Mouse (Mus musculus): ENCODE results near the gene Tmem132c. TPM values are rescaled to one million over a fixed set of nuclear protein-coding genes. Genes with fewer than 3 reads are reported as not detected.
A peak's percentile ranks its signal among the peaks of the same experiment; 100 is the strongest.

Tmem132c gene
- polyA plus RNA-seq, 2 experiments, result 0.08 TPM; not detected in 1

DNA sequence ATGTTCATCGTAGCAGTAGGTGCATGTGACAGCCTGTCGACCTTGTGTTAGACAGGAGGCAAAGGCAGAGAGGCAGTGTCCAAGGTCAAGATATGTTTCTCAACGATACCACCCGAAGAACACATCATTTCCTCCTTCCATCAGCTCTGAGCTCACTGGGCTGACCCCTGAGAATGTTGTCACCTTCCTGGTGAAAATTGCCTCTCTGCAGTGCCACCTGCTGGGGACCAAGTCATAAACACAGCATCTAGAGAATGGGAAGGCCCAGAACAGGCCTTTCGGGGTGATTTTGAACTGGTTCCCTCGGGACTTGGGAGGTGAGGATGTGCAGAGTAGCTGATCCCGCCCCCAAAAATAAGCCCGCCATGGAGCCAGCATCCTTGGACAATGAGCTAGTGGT is 342.1 kb downstream of the Tmem132c start:
- TF ChIP-seq EP300 (IDR thresholded peaks at IDR 0.05; ENCODE audit: low read depth), result no peak
- TF ChIP-seq CTCF (IDR thresholded peaks at IDR 0.05; ENCODE audit: low read depth), result peak; percentile 36; the same call in 1 of the 2 replicates
- 62% methylated on average over 8 of the region's 8 CpGs for WGBS (ENCODE audit: insufficient replicate concordance)
- H3K9ac ChIP-seq (replicated peaks), result no peak overlapping the region
- ATAC-seq (ENCODE audit: insufficient read depth), result no peak
- H3K27ac ChIP-seq, result no peak overlapping the region
- no peaks in the 10 kb centered on the region for H3K9me3 ChIP-seq (ENCODE audit: control insufficient read depth, low read length)
- no peak overlapping the region for H3K4me2 ChIP-seq (ENCODE audit: low read depth)
- H3K4me3 ChIP-seq (ENCODE audit: insufficient read depth in 1 of 2, low read depth in 2 of 2, low read length in 2 of 2), result no peak overlapping the region
- DNase-seq (ENCODE audit: low read depth in 3 of 3, low spot score in 3 of 3), result no peak
- H3K27me3 ChIP-seq (ENCODE audit: control insufficient read depth, insufficient read depth, low read length), result no peaks in the 10 kb centered on the region
- H3K36me3 ChIP-seq (replicated peaks; ENCODE audit: control insufficient read depth, insufficient read depth, low read depth), result no peaks in the 10 kb centered on the region
- no peaks in the 10 kb centered on the region for H3K4me1 ChIP-seq (replicated peaks; ENCODE audit: control insufficient read depth in 2 of 2, insufficient read depth in 2 of 2, low read length in 1 of 2)

- H3K27ac ChIP-seq, result no peak overlapping the region
- TF ChIP-seq CTCF (IDR thresholded peaks at IDR 0.05; ENCODE audit: low read depth) (no peak), EP300 (IDR thresholded peaks at IDR 0.05; ENCODE audit: low read depth) (no peak)
- no peaks in the 10 kb centered on the region for H3K4me1 ChIP-seq (replicated peaks; ENCODE audit: control insufficient read depth in 2 of 2, insufficient read depth in 2 of 2, low read length in 1 of 2)
- H3K4me3 ChIP-seq (ENCODE audit: insufficient read depth in 1 of 2, low read depth in 2 of 2, low read length in 2 of 2), result no peak overlapping the region
- H3K9ac ChIP-seq (replicated peaks), result no peak overlapping the region
- no peak overlapping the region for H3K4me2 ChIP-seq (ENCODE audit: low read depth)
- 47% methylated on average over 6 of the region's 6 CpGs for WGBS (ENCODE audit: insufficient replicate concordance)
- no peak for DNase-seq (ENCODE audit: low read depth in 3 of 3, low spot score in 3 of 3)
- ATAC-seq (ENCODE audit: insufficient read depth), result no peak
- no peaks in the 10 kb centered on the region for H3K9me3 ChIP-seq (ENCODE audit: control insufficient read depth, low read length)
- no peaks in the 10 kb centered on the region for H3K27me3 ChIP-seq (ENCODE audit: control insufficient read depth, insufficient read depth, low read length)
- no peaks in the 10 kb centered on the region; the same call in 1 of the 2 replicates for H3K36me3 ChIP-seq (replicated peaks; ENCODE audit: control insufficient read depth, insufficient read depth, low read depth)
Measured at GRCm38 (mm10) chr5:127587854-127588253, 346.2 kb downstream of the Tmem132c start.

DNA sequence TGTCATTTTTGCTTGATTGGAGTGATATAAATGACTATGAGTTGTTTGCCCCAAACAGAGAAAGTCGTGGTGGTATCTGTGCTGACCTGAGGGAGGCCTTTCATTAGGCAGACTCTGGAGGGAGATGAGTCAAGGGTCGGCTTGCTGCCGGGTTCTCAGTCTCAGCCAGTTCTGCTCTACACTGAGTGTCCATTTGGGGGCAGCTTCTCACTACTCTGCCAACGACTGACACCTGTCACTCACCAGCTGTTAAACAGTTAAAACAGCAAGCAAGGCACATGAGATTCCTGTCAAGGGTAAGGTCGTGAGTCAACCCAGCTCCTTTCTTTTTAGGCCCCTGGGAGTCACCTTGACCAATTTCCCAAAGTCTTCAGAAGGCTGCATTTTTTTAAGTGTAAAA is 350.8 kb downstream of the Tmem132c start:
- H3K9ac ChIP-seq (replicated peaks), result no peak overlapping the region
- TF ChIP-seq EP300 (IDR thresholded peaks at IDR 0.05; ENCODE audit: low read depth) (no peak), CTCF (IDR thresholded peaks at IDR 0.05; ENCODE audit: low read depth) (no peak)
- H3K27me3 ChIP-seq (ENCODE audit: control insufficient read depth, insufficient read depth, low read length), result no peaks in the 10 kb centered on the region
- DNase-seq (ENCODE audit: low read depth in 3 of 3, low spot score in 3 of 3) (no peak), ATAC-seq (ENCODE audit: insufficient read depth) (no peak)
- no peak overlapping the region for H3K4me2 ChIP-seq (ENCODE audit: low read depth)
- H3K36me3 ChIP-seq (replicated peaks; ENCODE audit: control insufficient read depth, insufficient read depth, low read depth), result peaks cover 13% of the 10 kb centered on the region
- WGBS (ENCODE audit: insufficient replicate concordance), result 60% methylated on average over 5 of the region's 5 CpGs
- H3K4me1 ChIP-seq (replicated peaks; ENCODE audit: control insufficient read depth in 2 of 2, insufficient read depth in 2 of 2, low read length in 1 of 2), result no peaks in the 10 kb centered on the region
- H3K9me3 ChIP-seq (ENCODE audit: control insufficient read depth, low read length), result no peaks in the 10 kb centered on the region
- no peak overlapping the region for H3K4me3 ChIP-seq (ENCODE audit: insufficient read depth in 1 of 2, low read depth in 2 of 2, low read length in 2 of 2)
- no peak overlapping the region for H3K27ac ChIP-seq

DNA sequence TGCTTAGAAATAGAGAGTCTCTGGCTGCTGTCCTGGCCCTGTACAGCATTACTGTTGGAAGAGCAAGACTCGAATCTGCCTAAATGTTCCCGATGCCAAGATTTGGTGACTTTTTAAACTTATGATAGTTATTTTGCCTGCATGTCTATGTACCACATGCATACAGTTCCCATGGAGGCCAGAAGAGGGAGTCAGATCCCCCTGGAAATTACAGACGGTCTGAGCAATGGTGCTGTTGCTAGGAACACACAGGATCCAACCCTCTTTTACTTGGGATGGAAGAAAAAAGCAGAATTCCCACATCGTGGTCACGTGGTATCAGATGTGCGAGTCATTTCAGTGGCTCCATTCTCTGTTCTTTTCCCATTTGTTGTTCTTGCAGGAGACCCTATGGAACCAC is 351.2 kb downstream of the Tmem132c start:
- WGBS (ENCODE audit: insufficient replicate concordance), result 68% methylated on average over 6 of the region's 6 CpGs
- H3K4me2 ChIP-seq (ENCODE audit: low read depth), result no peak overlapping the region
- H3K27me3 ChIP-seq (ENCODE audit: control insufficient read depth, insufficient read depth, low read length), result no peaks in the 10 kb centered on the region
- no peak overlapping the region for H3K9ac ChIP-seq (replicated peaks)
- no peaks in the 10 kb centered on the region for H3K9me3 ChIP-seq (ENCODE audit: control insufficient read depth, low read length)
- ATAC-seq (ENCODE audit: insufficient read depth) (no peak), DNase-seq (ENCODE audit: low read depth in 3 of 3, low spot score in 3 of 3) (no peak)
- no peaks in the 10 kb centered on the region for H3K4me1 ChIP-seq (replicated peaks; ENCODE audit: control insufficient read depth in 2 of 2, insufficient read depth in 2 of 2, low read length in 1 of 2)
- no peak overlapping the region for H3K27ac ChIP-seq
- H3K36me3 ChIP-seq (replicated peaks; ENCODE audit: control insufficient read depth, insufficient read depth, low read depth), result peaks cover 13% of the 10 kb centered on the region
- no peak for TF ChIP-seq EP300 (IDR thresholded peaks at IDR 0.05; ENCODE audit: low read depth)
- peak; percentile 51 for TF ChIP-seq CTCF (IDR thresholded peaks at IDR 0.05; ENCODE audit: low read depth)
- H3K4me3 ChIP-seq (ENCODE audit: insufficient read depth in 1 of 2, low read depth in 2 of 2, low read length in 2 of 2), result no peak overlapping the region

DNA sequence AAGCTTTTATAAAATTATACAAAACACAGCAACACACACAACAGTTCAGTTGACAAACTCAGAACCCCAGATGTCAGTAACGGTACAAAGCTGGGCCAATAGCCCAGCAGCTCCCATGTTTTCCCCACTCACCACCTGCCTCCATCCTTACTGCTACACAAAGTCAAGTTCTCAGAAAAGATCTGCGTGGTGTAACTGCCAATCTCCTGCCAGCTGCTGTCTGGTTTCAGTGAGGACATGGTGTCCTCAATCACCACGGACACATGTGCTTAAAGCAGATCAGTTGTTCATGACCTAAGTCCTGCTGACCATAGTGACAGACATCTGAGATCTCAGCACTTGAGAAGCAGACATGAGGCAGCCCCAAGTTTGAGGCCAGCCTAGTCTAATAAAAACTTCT is 354.1 kb downstream of the Tmem132c start:
- ATAC-seq (ENCODE audit: insufficient read depth) (no peak), DNase-seq (ENCODE audit: low read depth in 3 of 3, low spot score in 3 of 3) (no peak)
- TF ChIP-seq CTCF (IDR thresholded peaks at IDR 0.05; ENCODE audit: low read depth) (no peak), EP300 (IDR thresholded peaks at IDR 0.05; ENCODE audit: low read depth) (no peak)
- 80% methylated on average over 3 of the region's 3 CpGs for WGBS (ENCODE audit: insufficient replicate concordance)
- Histone ChIP-seq H3K4me2 (ENCODE audit: low read depth) (no peak overlapping the region), H3K9me3 (ENCODE audit: control insufficient read depth, low read length) (no peaks in the 10 kb centered on the region), H3K9ac (replicated peaks) (no peak overlapping the region), H3K36me3 (replicated peaks; ENCODE audit: control insufficient read depth, insufficient read depth, low read depth) (peaks cover 24% of the 10 kb centered on the region), H3K27ac (no peak overlapping the region), H3K4me1 (replicated peaks; ENCODE audit: control insufficient read depth in 2 of 2, insufficient read depth in 2 of 2, low read length in 1 of 2) (no peaks in the 10 kb centered on the region), H3K27me3 (ENCODE audit: control insufficient read depth, insufficient read depth, low read length) (no peaks in the 10 kb centered on the region), H3K4me3 (ENCODE audit: insufficient read depth in 1 of 2, low read depth in 2 of 2, low read length in 2 of 2) (no peak overlapping the region)

Measured in liver, embryonic 14.5 days (tissue).